Mouse (Mus musculus): ENCODE results near the gene Ryr1. TPM values are rescaled to one million over a fixed set of nuclear protein-coding genes. Genes with fewer than 3 reads are reported as not detected.
"Not testable (repeated sequence)": the region's sequence is repeated elsewhere in the genome, so short reads cannot be mapped to it uniquely, and the experiment has no call there.

The Ryr1 gene
- polyA plus RNA-seq, 1 experiment from 2014 or later: 0.24 TPM

GRCm38 (mm10) chr7:28972542-28972985, 152.4 kb downstream of the Ryr1 start:
- H3K27me3 ChIP-seq: no peaks in the 10 kb centered on the region
- H3K4me1 ChIP-seq: peaks cover 23% of the 10 kb centered on the region
- H3K4me3 ChIP-seq: no peak overlapping the region
- H3K9me3 ChIP-seq: no peaks in the 10 kb centered on the region
- ATAC-seq (ENCODE audit: borderline replicate concordance, extremely low read depth, low FRiP score, low TSS enrichment): peak; percentile 28; the same call in 1 of the 2 replicates
- H3K9ac ChIP-seq: no peak overlapping the region
- peak overlapping the region; percentile 67 for H3K27ac ChIP-seq
- WGBS: 58% methylated on average over 8 of the region's 8 CpGs
- no peak overlapping the region for H3K4me2 ChIP-seq
- peaks cover 48% of the 10 kb centered on the region for H3K36me3 ChIP-seq

GRCm38 (mm10) chr7:28971770-28972269, 153.2 kb downstream of the Ryr1 start:
- Histone ChIP-seq H3K27ac (peak overlapping the region; percentile 67), H3K4me3 (no peak overlapping the region), H3K4me2 (no peak overlapping the region), H3K9me3 (no peaks in the 10 kb centered on the region), H3K4me1 (peaks cover 23% of the 10 kb centered on the region), H3K27me3 (no peaks in the 10 kb centered on the region), H3K9ac (no peak overlapping the region), H3K36me3 (peaks cover 41% of the 10 kb centered on the region)
- WGBS: 21% methylated on average over 6 of the region's 6 CpGs
- peak; percentile 48 for ATAC-seq (ENCODE audit: borderline replicate concordance, extremely low read depth, low FRiP score, low TSS enrichment)

- Histone ChIP-seq H3K4me2 (no peak overlapping the region), H3K36me3 (peaks cover 33% of the 10 kb centered on the region), H3K9me3 (no peaks in the 10 kb centered on the region), H3K4me3 (no peak overlapping the region), H3K27me3 (no peaks in the 10 kb centered on the region), H3K9ac (no peak overlapping the region), H3K4me1 (peaks cover 23% of the 10 kb centered on the region), H3K27ac (no peak overlapping the region)
- WGBS: 87% methylated on average over 7 of the region's 7 CpGs
- ATAC-seq (ENCODE audit: borderline replicate concordance, extremely low read depth, low FRiP score, low TSS enrichment): no peak
These were observed 153.9 kb downstream of the Ryr1 start for GRCm38 (mm10) chr7:28971029-28971428.

- Histone ChIP-seq H3K27ac (no peak overlapping the region), H3K4me2 (no peak overlapping the region), H3K9me3 (no peaks in the 10 kb centered on the region), H3K4me3 (no peak overlapping the region), H3K9ac (no peak overlapping the region), H3K36me3 (peaks cover 30% of the 10 kb centered on the region), H3K27me3 (no peaks in the 10 kb centered on the region), H3K4me1 (peaks cover 23% of the 10 kb centered on the region)
- no peak for ATAC-seq (ENCODE audit: borderline replicate concordance, extremely low read depth, low FRiP score, low TSS enrichment)
- WGBS: 45% methylated on average over 12 of the region's 12 CpGs
These were observed 155.1 kb downstream of the Ryr1 start for GRCm38 (mm10) chr7:28969672-28970394.

GRCm38 (mm10) chr7:28969271-28969670, 155.7 kb downstream of the Ryr1 start:
- Histone ChIP-seq H3K4me3 (no peak overlapping the region), H3K36me3 (peaks cover 26% of the 10 kb centered on the region), H3K4me1 (peaks cover 23% of the 10 kb centered on the region), H3K9me3 (no peaks in the 10 kb centered on the region), H3K4me2 (no peak overlapping the region), H3K27ac (no peak overlapping the region), H3K9ac (no peak overlapping the region), H3K27me3 (no peaks in the 10 kb centered on the region)
- 100% methylated on average over 1 of the region's 1 CpGs for WGBS
- ATAC-seq (ENCODE audit: borderline replicate concordance, extremely low read depth, low FRiP score, low TSS enrichment): no peak

- not testable (repeated sequence) for H3K9me3 ChIP-seq; H3K4me2 ChIP-seq; H3K9ac ChIP-seq; H3K4me3 ChIP-seq; H3K27me3 ChIP-seq; ATAC-seq (ENCODE audit: borderline replicate concordance, extremely low read depth, low FRiP score, low TSS enrichment); H3K27ac ChIP-seq
- 92% methylated on average over 8 of the region's 8 CpGs for WGBS
- Histone ChIP-seq H3K4me1 (peaks cover 24% of the 10 kb centered on the region), H3K36me3 (peaks cover 15% of the 10 kb centered on the region)
These were observed 156.9 kb downstream of the Ryr1 start for GRCm38 (mm10) chr7:28968120-28968519.

GRCm38 (mm10) chr7:28966751-28967505, 158.1 kb downstream of the Ryr1 start:
- Histone ChIP-seq H3K4me1 (peaks cover 23% of the 10 kb centered on the region), H3K9me3 (no peaks in the 10 kb centered on the region), H3K4me3 (no peak overlapping the region), H3K27ac (no peak overlapping the region), H3K9ac (no peak overlapping the region), H3K27me3 (no peaks in the 10 kb centered on the region), H3K36me3 (peaks cover 12% of the 10 kb centered on the region), H3K4me2 (no peak overlapping the region)
- WGBS: 59% methylated on average over 4 of the region's 4 CpGs
- no peak for ATAC-seq (ENCODE audit: borderline replicate concordance, extremely low read depth, low FRiP score, low TSS enrichment)

GRCm38 (mm10) chr7:28966181-28966580, 158.8 kb downstream of the Ryr1 start:
- WGBS: 70% methylated on average over 4 of the region's 5 CpGs
- H3K27me3 ChIP-seq: no peaks in the 10 kb centered on the region
- H3K4me2 ChIP-seq: no peak overlapping the region
- ATAC-seq (ENCODE audit: borderline replicate concordance, extremely low read depth, low FRiP score, low TSS enrichment): no peak
- H3K27ac ChIP-seq: no peak overlapping the region
- no peaks in the 10 kb centered on the region for H3K9me3 ChIP-seq
- H3K36me3 ChIP-seq: peaks cover 8% of the 10 kb centered on the region
- peaks cover 16% of the 10 kb centered on the region for H3K4me1 ChIP-seq
- H3K9ac ChIP-seq: no peak overlapping the region
- H3K4me3 ChIP-seq: no peak overlapping the region

- H3K9me3 ChIP-seq: no peaks in the 10 kb centered on the region
- peaks cover 20% of the 10 kb centered on the region for H3K4me1 ChIP-seq
- H3K36me3 ChIP-seq: 0 out of 2 replicates have a peak, but pooled peaks cover 4% of the 10 kb centered on the region
- no peak for ATAC-seq (ENCODE audit: borderline replicate concordance, extremely low read depth, low FRiP score, low TSS enrichment)
- WGBS: 80% methylated on average over 5 of the region's 5 CpGs
- no peaks in the 10 kb centered on the region for H3K27me3 ChIP-seq
- no peak overlapping the region for H3K27ac ChIP-seq
- H3K4me2 ChIP-seq: no peak overlapping the region
- no peak overlapping the region for H3K9ac ChIP-seq
- no peak overlapping the region for H3K4me3 ChIP-seq
These were observed 159.6 kb downstream of the Ryr1 start for GRCm38 (mm10) chr7:28965346-28965840.

GRCm38 (mm10) chr7:28963399-28963923, 161.5 kb downstream of the Ryr1 start:
- Histone ChIP-seq H3K4me1 (peaks cover 35% of the 10 kb centered on the region), H3K9me3 (no peaks in the 10 kb centered on the region), H3K4me2 (no peak overlapping the region), H3K27ac (peak overlapping the region; percentile 76; the same call in 1 of the 2 replicates), H3K4me3 (no peak overlapping the region), H3K9ac (no peak overlapping the region), H3K36me3 (no peaks in the 10 kb centered on the region), H3K27me3 (no peaks in the 10 kb centered on the region)
- no peak for ATAC-seq (ENCODE audit: borderline replicate concordance, extremely low read depth, low FRiP score, low TSS enrichment)
- 68% methylated on average over 3 of the region's 3 CpGs for WGBS

GRCm38 (mm10) chr7:28961927-28962670, 162.9 kb downstream of the Ryr1 start, which contains the start of gene Actn4:
Gene Actn4, minus strand, starts transcription at chr7:28962340.
- Histone ChIP-seq H3K36me3 (no peaks in the 10 kb centered on the region), H3K27me3 (no peaks in the 10 kb centered on the region), H3K4me2 (peak within 1 kb of the TSS; percentile 87), H3K9me3 (no peaks in the 10 kb centered on the region), H3K4me1 (peaks cover 49% of the 10 kb centered on the region), H3K4me3 (peak within 1 kb of the TSS; percentile 78), H3K9ac (peak within 1 kb of the TSS; percentile 87), H3K27ac (peak within 1 kb of the TSS; percentile 76)
- ATAC-seq (ENCODE audit: borderline replicate concordance, extremely low read depth, low FRiP score, low TSS enrichment): peak; percentile 89
- under 1% methylated on average over 76 of the region's 76 CpGs for WGBS
